Mouse (Mus musculus) midbrain, embryonic 15.5 days (tissue): ENCODE measurements around the gene Hist1h2be. TPM values are rescaled to one million over a fixed set of nuclear protein-coding genes. Genes with fewer than 3 reads are reported as not detected.
"Not testable (repeated sequence)": the region's sequence is repeated elsewhere in the genome, so short reads cannot be mapped to it uniquely, and the experiment has no call there.

ENCODE experiments used
- ATAC-seq: fragments of 200-750 bp; cut with Nextera tagmentation; replicated peaks from 2 replicates; pipeline ENCODE4 v1.8.0; 2017; ENCODE audit warnings: moderate TSS enrichment
- H3K27ac ChIP-seq: fragments of 300-500 bp; sonication (generic); 2 replicates; pipeline ENCODE4 v1.5.1; 2015; ENCODE audit warnings: mild to moderate bottlenecking, inconsistent platforms
- H3K27me3 ChIP-seq: fragments of 300-500 bp; sonication (generic); replicated peaks from 2 replicates; pipeline ENCODE4 v1.6.1; 2015; ENCODE audit warnings: inconsistent platforms
- H3K36me3 ChIP-seq: fragments of 300-500 bp; sonication (generic); replicated peaks from 2 replicates; pipeline ENCODE4 v1.6.1; 2015; ENCODE audit warnings: inconsistent platforms
- H3K4me1 ChIP-seq: fragments of 300-500 bp; sonication (generic); 2 replicates; pipeline ENCODE4 v1.6.1; 2015; ENCODE audit warnings: inconsistent platforms
- H3K4me2 ChIP-seq: fragments of 300-500 bp; sonication (generic); 2 replicates; pipeline ENCODE4 v1.6.1; 2015; ENCODE audit warnings: inconsistent platforms, mild to moderate bottlenecking, moderate library complexity
- H3K4me3 ChIP-seq: fragments of 300-500 bp; sonication (generic); 2 replicates; pipeline ENCODE4 v1.5.1; 2015; ENCODE audit warnings: mild to moderate bottlenecking, inconsistent platforms
- H3K9ac ChIP-seq: fragments of 300-500 bp; sonication (generic); 2 replicates; pipeline ENCODE4 v1.6.1; 2015; ENCODE audit warnings: mild to moderate bottlenecking, inconsistent platforms
- H3K9me3 ChIP-seq: fragments of 300-500 bp; sonication (generic); 2 replicates; pipeline ENCODE4 v1.6.1; 2016; ENCODE audit warnings: inconsistent platforms
- WGBS: fragments of 180-500 bp; shearing (Covaris S2); methylation state at CpG from one replicate; pipeline ENCODE4 v1.1.7; 2015; ENCODE audit warnings: mixed read lengths; 5-methylcytosine and 5-hydroxymethylcytosine counted together
- polyA plus RNA-seq: library from polyadenylated mRNA; unstranded; fragments of >200 nt; fragmentation: Nextera tagmentation; extraction: Ambion mirVana; gene quantifications from 2 replicates; pipeline ENCODE4 v1.2.1, GENCODE M21; 2015

Hist1h2be gene
- polyA plus RNA-seq, 1 experiment from 2014 or later = 1.8 TPM

- not testable (repeated sequence) for H3K36me3 ChIP-seq, H3K9me3 ChIP-seq, H3K27me3 ChIP-seq, ATAC-seq
- under 1% methylated on average over 11 of the region's 40 CpGs for WGBS
- peak overlapping the region; percentile 55 for H3K9ac ChIP-seq
- H3K4me2 ChIP-seq = peak overlapping the region; percentile 75
- H3K4me1 ChIP-seq = peaks cover 40% of the 10 kb centered on the region
- H3K27ac ChIP-seq = peak overlapping the region; percentile 78
- peak overlapping the region; percentile 41 for H3K4me3 ChIP-seq
Measured at GRCm38 (mm10) chr13:23575864-23576313, 45.0 kb downstream of the Hist1h2be start.

GRCm38 (mm10) chr13:23575271-23575851, 45.6 kb downstream of the Hist1h2be start, which contains the start of gene Hist1h3d:
Hist1h3d (plus strand) TSS chr13:23575763.
- Histone ChIP-seq H3K9ac (peak within 1 kb of the TSS; percentile 55), H3K4me1 (peaks cover 37% of the 10 kb centered on the region), H3K27me3 (no peaks in the 10 kb centered on the region), H3K9me3 (no peaks in the 10 kb centered on the region), H3K27ac (peak within 1 kb of the TSS; percentile 80), H3K4me3 (peak within 1 kb of the TSS; percentile 41), H3K4me2 (peak within 1 kb of the TSS; percentile 75), H3K36me3 (no peaks in the 10 kb centered on the region)
- WGBS = 0% methylated on average over 18 of the region's 18 CpGs
- peak; percentile 51 for ATAC-seq

- Histone ChIP-seq H3K4me1 (peaks cover 42% of the 10 kb centered on the region), H3K27ac (peak overlapping the region; percentile 86), H3K4me2 (peak overlapping the region; percentile 75), H3K4me3 (peak overlapping the region; percentile 36)
- not testable (repeated sequence) for H3K36me3 ChIP-seq, H3K27me3 ChIP-seq, H3K9me3 ChIP-seq, H3K9ac ChIP-seq
- ATAC-seq = peak; percentile 3
- under 1% methylated on average over 14 of the region's 39 CpGs for WGBS
Measured at GRCm38 (mm10) chr13:23574546-23575170, 46.3 kb downstream of the Hist1h2be start.

- H3K36me3 ChIP-seq, H3K9ac ChIP-seq, H3K9me3 ChIP-seq, H3K27me3 ChIP-seq: not testable (repeated sequence)
- ATAC-seq = peak; percentile 92
- WGBS = under 1% methylated on average over 42 of the region's 42 CpGs
- Histone ChIP-seq H3K4me1 (peaks cover 42% of the 10 kb centered on the region), H3K4me3 (peak within 1 kb of the TSS; percentile 41), H3K27ac (peak within 1 kb of the TSS; percentile 86), H3K4me2 (peak within 1 kb of the TSS; percentile 75)
Measured at GRCm38 (mm10) chr13:23573898-23574524, 46.9 kb downstream of the Hist1h2be start, which contains the start of the genes Hist1h2bf and Hist1h2ad. Hist1h2bf (minus strand) TSS chr13:23574196. Hist1h2ad (plus strand) TSS chr13:23574381.

- H3K9ac ChIP-seq, H3K27me3 ChIP-seq, H3K36me3 ChIP-seq, ATAC-seq, H3K9me3 ChIP-seq: not testable (repeated sequence)
- Histone ChIP-seq H3K4me3 (peak overlapping the region; percentile 36), H3K4me2 (peak overlapping the region; percentile 75), H3K4me1 (peaks cover 42% of the 10 kb centered on the region), H3K27ac (peak overlapping the region; percentile 86)
- 8% methylated on average over 20 of the region's 20 CpGs for WGBS
Measured at GRCm38 (mm10) chr13:23573034-23573897, 47.7 kb downstream of the Hist1h2be start.

GRCm38 (mm10) chr13:23572218-23573033, 48.5 kb downstream of the Hist1h2be start:
- WGBS = 39% methylated on average over 2 of the region's 2 CpGs
- H3K9me3 ChIP-seq = no peaks in the 10 kb centered on the region
- H3K9ac ChIP-seq = peak overlapping the region; percentile 65; the same call in 1 of the 2 replicates
- peaks cover 42% of the 10 kb centered on the region for H3K4me1 ChIP-seq
- H3K4me3 ChIP-seq = peak overlapping the region; percentile 45
- H3K27me3 ChIP-seq = no peaks in the 10 kb centered on the region
- no peaks in the 10 kb centered on the region for H3K36me3 ChIP-seq
- no peak for ATAC-seq
- peak overlapping the region; percentile 75 for H3K4me2 ChIP-seq
- peak overlapping the region; percentile 96 for H3K27ac ChIP-seq

- Histone ChIP-seq H3K27ac (peak overlapping the region; percentile 96), H3K4me3 (peak overlapping the region; percentile 45), H3K4me2 (peak overlapping the region; percentile 75), H3K4me1 (peaks cover 34% of the 10 kb centered on the region), H3K9ac (peak overlapping the region; percentile 65)
- not testable (repeated sequence) for H3K27me3 ChIP-seq, H3K36me3 ChIP-seq, H3K9me3 ChIP-seq
- WGBS = under 1% methylated on average over 13 of the region's 34 CpGs
- 0 out of 2 replicates have a peak, but pooled peaks have one; percentile 0 for ATAC-seq
Measured at GRCm38 (mm10) chr13:23571504-23572217, 49.3 kb downstream of the Hist1h2be start.

GRCm38 (mm10) chr13:23571022-23571503, 49.9 kb downstream of the Hist1h2be start, which contains the start of the genes Hist1h2ae and Hist1h2bg:
Hist1h2ae (minus strand) TSS chr13:23571220.
Hist1h2bg (plus strand) TSS chr13:23571396.
- peak; percentile 95 for ATAC-seq
- peak within 1 kb of the TSS; percentile 45 for H3K4me3 ChIP-seq
- H3K27ac ChIP-seq = peak within 1 kb of the TSS; percentile 96
- peaks cover 28% of the 10 kb centered on the region for H3K4me1 ChIP-seq
- H3K4me2 ChIP-seq = peak within 1 kb of the TSS; percentile 75
- H3K9me3 ChIP-seq = no peaks in the 10 kb centered on the region
- no peaks in the 10 kb centered on the region for H3K36me3 ChIP-seq
- no peaks in the 10 kb centered on the region for H3K27me3 ChIP-seq
- peak within 1 kb of the TSS; percentile 65 for H3K9ac ChIP-seq
- under 1% methylated on average over 18 of the region's 18 CpGs for WGBS

GRCm38 (mm10) chr13:23570261-23571021, 50.5 kb downstream of the Hist1h2be start:
- H3K9me3 ChIP-seq, H3K27me3 ChIP-seq, H3K36me3 ChIP-seq: not testable (repeated sequence)
- 1% methylated on average over 27 of the region's 41 CpGs for WGBS
- Histone ChIP-seq H3K4me1 (peaks cover 27% of the 10 kb centered on the region), H3K4me3 (peak overlapping the region; percentile 45), H3K4me2 (peak overlapping the region; percentile 75), H3K27ac (peak overlapping the region; percentile 96), H3K9ac (peak overlapping the region; percentile 41)
- ATAC-seq = peak; percentile 38; the same call in 1 of the 2 replicates

GRCm38 (mm10) chr13:23564482-23564881, 56.4 kb downstream of the Hist1h2be start:
- H3K27ac ChIP-seq = peak overlapping the region; percentile 97; the same call in 1 of the 2 replicates
- WGBS = 96% methylated on average over 2 of the region's 2 CpGs
- H3K27me3 ChIP-seq = no peaks in the 10 kb centered on the region
- H3K4me2 ChIP-seq = no peak overlapping the region
- H3K9ac ChIP-seq = no peak overlapping the region
- no peaks in the 10 kb centered on the region for H3K9me3 ChIP-seq
- no peak for ATAC-seq
- peaks cover 9% of the 10 kb centered on the region for H3K4me1 ChIP-seq
- no peaks in the 10 kb centered on the region for H3K36me3 ChIP-seq
- H3K4me3 ChIP-seq = no peak overlapping the region
